Mouse (Mus musculus): ENCODE measurements around the gene Apon. TPM values are rescaled to one million over a fixed set of nuclear protein-coding genes. Genes with fewer than 3 reads are reported as not detected.
A peak's percentile ranks its signal among the peaks of the same experiment; 100 is the strongest.

Apon gene
- 0.18 and 0.67 TPM in 2 replicates for polyA plus RNA-seq (2014; fragmentation: Nextera tagmentation; extraction: Ambion mirVana)

- WGBS = 76% methylated on average over 4 of the region's 4 CpGs
- Histone ChIP-seq H3K27me3 (ENCODE audit: insufficient read depth, low read length) (no peaks in the 10 kb centered on the region), H3K9me3 (ENCODE audit: low read depth, low read length) (no peaks in the 10 kb centered on the region), H3K4me3 (ENCODE audit: low read depth, low read length) (no peak within 1 kb of the TSS), H3K9ac (no peak within 1 kb of the TSS), H3K4me2 (no peak within 1 kb of the TSS), H3K4me1 (ENCODE audit: insufficient read depth) (no peaks in the 10 kb centered on the region), H3K36me3 (ENCODE audit: insufficient read depth) (peaks cover 46% of the 10 kb centered on the region), H3K27ac (ENCODE audit: low read depth) (no peak within 1 kb of the TSS)
- DNase-seq (no peak), ATAC-seq (ENCODE audit: insufficient read depth) (no peak)
- no peak for TF ChIP-seq CTCF (IDR thresholded peaks at IDR 0.05; ENCODE audit: low read depth)
Measured at GRCm38 (mm10) chr10:128253677-128254255, at the start of gene Apon. TSS of gene Apon (plus strand) at chr10:128254096.

GRCm38 (mm10) chr10:128204941-128205340, 49.0 kb upstream of the Apon start:
- H3K4me1 ChIP-seq (ENCODE audit: insufficient read depth) = no peaks in the 10 kb centered on the region
- H3K4me3 ChIP-seq (ENCODE audit: low read depth, low read length) = no peak overlapping the region
- no peak for ATAC-seq (ENCODE audit: insufficient read depth)
- H3K36me3 ChIP-seq (ENCODE audit: insufficient read depth) = 0 out of 2 replicates have a peak, but pooled peaks cover 3% of the 10 kb centered on the region
- H3K27me3 ChIP-seq (ENCODE audit: insufficient read depth, low read length) = no peaks in the 10 kb centered on the region
- no peak for TF ChIP-seq CTCF (IDR thresholded peaks at IDR 0.05; ENCODE audit: low read depth)
- no peaks in the 10 kb centered on the region for H3K9me3 ChIP-seq (ENCODE audit: low read depth, low read length)
- WGBS = 67% methylated on average over 15 of the region's 15 CpGs
- no peak for DNase-seq
- H3K9ac ChIP-seq = no peak overlapping the region
- no peak overlapping the region for H3K4me2 ChIP-seq
- no peak overlapping the region for H3K27ac ChIP-seq (ENCODE audit: low read depth)

- 0 out of 2 replicates have a peak, but pooled peaks cover 3% of the 10 kb centered on the region for H3K4me1 ChIP-seq (ENCODE audit: insufficient read depth)
- no peak for TF ChIP-seq CTCF (IDR thresholded peaks at IDR 0.05; ENCODE audit: low read depth)
- no peaks in the 10 kb centered on the region for H3K9me3 ChIP-seq (ENCODE audit: low read depth, low read length)
- 0 out of 2 replicates have a peak, but pooled peaks cover 3% of the 10 kb centered on the region for H3K36me3 ChIP-seq (ENCODE audit: insufficient read depth)
- WGBS = 91% methylated on average over 10 of the region's 10 CpGs
- ATAC-seq (ENCODE audit: insufficient read depth) (no peak), DNase-seq (no peak)
- H3K27ac ChIP-seq (ENCODE audit: low read depth) = no peak overlapping the region
- no peaks in the 10 kb centered on the region for H3K27me3 ChIP-seq (ENCODE audit: insufficient read depth, low read length)
- H3K9ac ChIP-seq = no peak overlapping the region
- no peak overlapping the region for H3K4me2 ChIP-seq
- no peak overlapping the region for H3K4me3 ChIP-seq (ENCODE audit: low read depth, low read length)
Measured at GRCm38 (mm10) chr10:128208326-128208725, 45.6 kb upstream of the Apon start.

GRCm38 (mm10) chr10:128209311-128210009, 44.4 kb upstream of the Apon start:
- ATAC-seq (ENCODE audit: insufficient read depth) = no peak
- Histone ChIP-seq H3K9ac (no peak overlapping the region), H3K4me3 (ENCODE audit: low read depth, low read length) (no peak overlapping the region), H3K9me3 (ENCODE audit: low read depth, low read length) (no peaks in the 10 kb centered on the region), H3K4me2 (no peak overlapping the region), H3K27ac (ENCODE audit: low read depth) (no peak overlapping the region), H3K4me1 (ENCODE audit: insufficient read depth) (0 out of 2 replicates have a peak, but pooled peaks cover 3% of the 10 kb centered on the region), H3K36me3 (ENCODE audit: insufficient read depth) (0 out of 2 replicates have a peak, but pooled peaks cover 3% of the 10 kb centered on the region), H3K27me3 (ENCODE audit: insufficient read depth, low read length) (no peaks in the 10 kb centered on the region)
- no peak for TF ChIP-seq CTCF (IDR thresholded peaks at IDR 0.05; ENCODE audit: low read depth)
- no peak for DNase-seq
- 89% methylated on average over 11 of the region's 11 CpGs for WGBS

GRCm38 (mm10) chr10:128210131-128210530, 43.8 kb upstream of the Apon start:
- 89% methylated on average over 2 of the region's 2 CpGs for WGBS
- no peak overlapping the region for H3K27ac ChIP-seq (ENCODE audit: low read depth)
- no peaks in the 10 kb centered on the region for H3K9me3 ChIP-seq (ENCODE audit: low read depth, low read length)
- no peaks in the 10 kb centered on the region for H3K27me3 ChIP-seq (ENCODE audit: insufficient read depth, low read length)
- no peak for TF ChIP-seq CTCF (IDR thresholded peaks at IDR 0.05; ENCODE audit: low read depth)
- H3K4me2 ChIP-seq = peak overlapping the region; percentile 93; the same call in 1 of the 2 replicates
- no peak overlapping the region for H3K9ac ChIP-seq
- 0 out of 2 replicates have a peak, but pooled peaks cover 3% of the 10 kb centered on the region for H3K4me1 ChIP-seq (ENCODE audit: insufficient read depth)
- H3K4me3 ChIP-seq (ENCODE audit: low read depth, low read length) = 0 out of 2 replicates have a peak overlapping the region, but pooled peaks have one; percentile 71
- 0 out of 2 replicates have a peak, but pooled peaks cover 3% of the 10 kb centered on the region for H3K36me3 ChIP-seq (ENCODE audit: insufficient read depth)
- DNase-seq = no peak
- no peak for ATAC-seq (ENCODE audit: insufficient read depth)

- Histone ChIP-seq H3K4me3 (ENCODE audit: low read depth, low read length) (peak overlapping the region; percentile 71), H3K9ac (peak overlapping the region; percentile 71), H3K27me3 (ENCODE audit: insufficient read depth, low read length) (no peaks in the 10 kb centered on the region), H3K9me3 (ENCODE audit: low read depth, low read length) (no peaks in the 10 kb centered on the region), H3K4me2 (peak overlapping the region; percentile 93), H3K36me3 (ENCODE audit: insufficient read depth) (0 out of 2 replicates have a peak, but pooled peaks cover 3% of the 10 kb centered on the region), H3K4me1 (ENCODE audit: insufficient read depth) (0 out of 2 replicates have a peak, but pooled peaks cover 3% of the 10 kb centered on the region), H3K27ac (ENCODE audit: low read depth) (no peak overlapping the region)
- TF ChIP-seq CTCF (IDR thresholded peaks at IDR 0.05; ENCODE audit: low read depth) = no peak
- WGBS = 19% methylated on average over 14 of the region's 14 CpGs
- ATAC-seq (ENCODE audit: insufficient read depth) (peak; percentile 27; the same call in 1 of the 2 replicates), DNase-seq (no peak)
Measured at GRCm38 (mm10) chr10:128210954-128211353, 42.9 kb upstream of the Apon start.
